Mouse (Mus musculus): ENCODE results near the gene Lep.

Lep gene

DNA sequence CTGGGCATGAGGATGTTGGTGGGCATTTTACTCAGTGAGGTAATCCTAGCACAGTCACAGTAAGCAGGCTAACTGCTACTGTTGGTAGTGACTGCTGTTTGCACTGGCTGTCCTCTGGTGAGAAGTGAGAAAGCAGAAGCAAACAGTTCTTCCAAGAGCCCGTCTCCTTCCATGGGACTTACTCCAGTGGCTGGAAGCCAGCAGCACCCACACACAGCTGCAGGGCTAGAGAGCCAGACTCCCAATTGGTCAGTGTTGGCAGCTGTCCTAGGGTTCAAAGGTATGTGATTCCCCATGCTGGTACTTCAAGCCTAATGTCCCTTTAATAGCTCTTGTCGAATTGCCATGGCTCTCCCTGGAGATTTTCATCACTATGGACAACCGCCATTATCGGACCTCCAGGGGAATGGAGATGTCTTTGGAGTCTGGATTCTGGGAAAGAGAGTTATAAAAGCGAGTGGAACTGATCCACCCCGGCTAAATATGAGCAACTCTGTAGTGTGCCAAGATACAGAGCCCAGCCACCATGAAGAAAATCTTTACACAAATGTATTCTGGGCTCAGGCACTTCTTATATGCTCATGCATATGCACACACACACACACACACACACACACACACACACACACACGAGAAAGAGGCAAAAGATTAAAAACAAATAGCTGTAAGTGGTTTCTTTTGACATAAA, 57.5 kb downstream of the Lep start:
- DNase-seq (ENCODE audit: low read depth, low spot score), result peak; percentile 16

DNA sequence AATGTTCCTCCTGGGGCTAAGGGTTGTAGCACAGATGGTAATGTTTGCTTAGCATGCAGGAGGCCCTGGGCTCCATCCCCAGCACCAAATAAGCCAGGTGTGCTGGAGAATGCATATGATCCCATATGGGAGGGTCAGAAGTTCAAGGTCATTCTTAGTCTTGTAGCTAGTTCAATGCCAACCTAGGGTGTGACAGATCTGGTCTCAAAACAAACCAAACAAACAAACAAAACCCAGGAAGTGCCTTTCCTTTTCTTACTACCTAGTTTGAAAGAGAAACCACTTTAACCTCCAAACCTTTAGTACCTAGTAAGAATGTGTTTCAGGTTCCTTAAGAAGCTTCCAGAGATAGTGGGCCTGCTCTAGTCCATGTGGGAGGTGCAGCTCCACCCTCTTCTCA, 58.2 kb downstream of the Lep start:
- peak; percentile 73 for DNase-seq (ENCODE audit: low read depth, low spot score)

DNA sequence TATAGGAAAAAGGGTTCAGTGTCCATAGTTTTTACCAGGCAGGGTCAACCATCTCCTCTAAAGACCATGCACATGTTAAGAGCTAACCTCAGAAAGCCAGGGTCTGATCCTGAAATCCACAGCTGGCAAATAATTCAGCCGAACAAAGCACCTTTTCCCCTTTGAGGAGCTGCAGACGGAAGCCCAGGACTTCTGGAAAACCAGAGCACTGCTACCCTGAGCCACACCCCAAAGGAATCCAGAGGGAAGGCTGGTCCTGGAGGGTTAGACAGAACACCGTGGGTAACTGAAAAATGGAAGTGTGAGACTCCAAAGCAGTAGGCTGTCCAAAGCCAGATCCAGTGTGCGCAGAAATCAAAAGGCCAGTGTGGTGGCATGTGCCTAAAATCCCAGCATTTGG, 58.9 kb downstream of the Lep start:
- peak; percentile 52 for DNase-seq (ENCODE audit: low read depth, low spot score)

DNA sequence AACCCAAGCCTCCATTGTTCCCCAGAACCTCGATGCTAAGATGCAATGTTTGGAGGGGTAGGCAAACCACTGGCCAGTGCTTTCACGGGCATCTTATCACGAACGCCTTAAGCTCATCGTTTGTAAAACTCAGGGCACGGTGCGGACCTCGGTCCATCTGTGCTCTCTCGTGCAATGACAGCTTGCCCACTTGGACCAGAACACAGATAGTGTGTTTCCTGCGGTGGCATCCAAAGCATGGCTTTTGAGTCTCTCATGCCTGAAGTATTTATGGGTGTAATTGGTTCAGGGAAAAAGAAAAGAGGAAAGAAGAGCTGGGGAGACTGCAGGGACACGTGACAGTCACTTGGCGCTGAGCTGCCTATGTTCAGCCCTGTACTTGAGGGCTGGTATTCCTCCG, 60.0 kb downstream of the Lep start:
- no peak for DNase-seq (ENCODE audit: low read depth, low spot score)
